ENCODE assay signal across 8 mouse cellular contexts in the genomic region with DNA sequence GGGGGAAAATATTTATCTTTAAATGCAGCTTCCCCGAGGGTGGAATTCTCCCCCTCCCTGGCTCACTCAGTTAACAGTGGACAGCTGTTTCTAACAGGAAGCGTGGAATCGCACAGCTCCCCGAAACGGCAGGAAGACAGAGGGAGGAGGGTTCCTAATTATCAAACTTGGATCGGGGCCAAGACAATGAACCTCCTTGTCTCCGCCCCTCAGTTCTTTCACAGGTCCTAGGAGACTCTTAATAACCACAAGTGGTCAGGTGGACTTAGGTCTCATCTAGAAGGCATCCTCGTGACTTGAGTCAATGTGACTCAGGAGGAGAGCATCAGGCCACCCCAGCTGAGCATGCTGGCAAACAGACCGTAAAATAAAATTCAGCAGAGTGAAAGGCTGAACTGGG. TPM values are rescaled to one million over a fixed set of nuclear protein-coding genes. Genes with fewer than 3 reads are reported as not detected.
A peak's percentile ranks its signal among the peaks of the same experiment; 100 is the strongest.
DNase-seq lines count a peak whose midpoint lies in the region; ATAC-seq lines count a peak whose summit lies in the region.

No protein-coding gene starts in this region.

- H3K9ac ChIP-seq in forebrain, embryonic 14.5 days (ENCODE audit: low read length): no peak overlapping the region

- H3K4me2 ChIP-seq in forebrain, embryonic 14.5 days (ENCODE audit: low read length): peak overlapping the region; percentile 18; the same call in 1 of the 2 replicates

- DNase-seq in cerebellum, postnatal 14 days: peak; percentile 43 to 52
- no peak for DNase-seq in cerebellum, adult 9-10 months
- peak; percentile 80 for DNase-seq in forebrain, embryonic 14.5 days (ENCODE audit: low spot score)
- DNase-seq in layer of hippocampus, postnatal 10 days (ENCODE audit: low spot score in 2 of 2): peak; percentile 51
- peak; percentile 67 for DNase-seq in mesoderm, embryonic 11.5 days (ENCODE audit: low read depth, low spot score)
- DNase-seq in ovary, postnatal 14 days (ENCODE audit: low spot score): no peak
- DNase-seq in adrenal gland, adult 18-20 months (ENCODE audit: low spot score in 2 of 2): no peak

- H3K27me3 ChIP-seq in forebrain, embryonic 14.5 days (replicated peaks; ENCODE audit: control insufficient read depth, insufficient read depth, low read length): no peaks in the 10 kb centered on the region

- H3K4me1 ChIP-seq in forebrain, embryonic 14.5 days (ENCODE audit: control insufficient read depth, insufficient read depth, low read length): peaks cover 10% of the 10 kb centered on the region

- no peaks in the 10 kb centered on the region for H3K9me3 ChIP-seq in forebrain, embryonic 14.5 days (replicated peaks; ENCODE audit: control insufficient read depth, low read length)

- no peak overlapping the region for H3K4me3 ChIP-seq in forebrain, embryonic 14.5 days (ENCODE audit: low read depth, low read length)

- no peaks in the 10 kb centered on the region for H3K36me3 ChIP-seq in forebrain, embryonic 14.5 days (ENCODE audit: control insufficient read depth, insufficient read depth, low read length)

- 1% methylated on average over 9 of the region's 9 CpGs for WGBS in forebrain, embryonic 14.5 days

- peak; percentile 66; the same call in 1 of the 2 replicates for ATAC-seq in forebrain, embryonic 14.5 days
- peak; percentile 12 to 16; a peak in 1 of 4 replicates for ATAC-seq in hematopoietic stem cell, adult 5-6 weeks (replicated peaks in 1 of 2; ENCODE audit: insufficient read depth in 1 of 2, low FRiP score in 2 of 2, low TSS enrichment in 1 of 2, low read depth in 1 of 2, poor library complexity in 2 of 2, severe bottlenecking in 2 of 2)

- peak overlapping the region; percentile 15; the same call in 1 of the 2 replicates for H3K27ac ChIP-seq in forebrain, embryonic 14.5 days (ENCODE audit: low read depth, low read length)

RNA-seq across cellular contexts. Expression of gene Rere, which starts 8.7 kb away (rescaled TPM):
- 21.2 and 25.1 TPM in 2 replicates for polyA plus RNA-seq in forebrain, embryonic 14.5 days (2014; fragmentation: Nextera tagmentation; extraction: Ambion mirVana)
- 50.0 and 82.0 TPM in 2 replicates for total RNA-seq in hematopoietic stem cell, adult 5-6 weeks (2017)
- total RNA-seq in layer of hippocampus, postnatal 10 days (2021): 100 to 1,000 TPM; 108 to 117 TPM
- total RNA-seq in adrenal gland, adult 18-20 months (2021): 100 to 1,000 TPM in 1 of 2 experiments, 10 to 100 TPM in 1; 87.8 to 100 TPM

RNA-seq across cellular contexts. Expression of gene Eno1, which starts 36.2 kb away (rescaled TPM):
- 958 and 988 TPM in 2 replicates for polyA plus RNA-seq in forebrain, embryonic 14.5 days (2014; fragmentation: Nextera tagmentation; extraction: Ambion mirVana)
- 133 and 179 TPM in 2 replicates for total RNA-seq in hematopoietic stem cell, adult 5-6 weeks (2017)
- 100 to 1,000 TPM; 323 to 338 TPM for total RNA-seq in layer of hippocampus, postnatal 10 days (2021)
- total RNA-seq in adrenal gland, adult 18-20 months (2021): 100 to 1,000 TPM; 471 to 935 TPM

Comparison
In these comparisons a context has a peak if more than half of its experiments do, and no peak if none do; other contexts are left out.
1. DNase-seq: peak in cerebellum, postnatal 14 days (2 of 2), forebrain, embryonic 14.5 days (single experiment), layer of hippocampus, postnatal 10 days (2 of 2) and mesoderm, embryonic 11.5 days (single experiment); none in cerebellum, adult 9-10 months (single experiment), ovary, postnatal 14 days (single experiment) and adrenal gland, adult 18-20 months (0 of 2).